Mouse (Mus musculus) hindbrain, embryonic 16.5 days (tissue): ENCODE results near the gene Lrrc23. TPM values are rescaled to one million over a fixed set of nuclear protein-coding genes. Genes with fewer than 3 reads are reported as not detected.

Experiments used
- ATAC-seq: fragments of 200-750 bp; cut with Nextera tagmentation; 2 replicates; pipeline ENCODE4 v1.8.0; 2017; ENCODE audit warnings: moderate TSS enrichment, moderate library complexity
- H3K27ac ChIP-seq: fragments of 300-500 bp; sonication (generic); 2 replicates; pipeline ENCODE4 v1.5.1; 2014; ENCODE audit warnings: low read depth, mild to moderate bottlenecking, control low read depth, low read length, moderate library complexity
- H3K27me3 ChIP-seq: fragments of 300-500 bp; sonication (generic); replicated peaks from 2 replicates; pipeline ENCODE4 v1.6.1; 2014; ENCODE audit warnings: low read length; ENCODE audit not compliant: control insufficient read depth, insufficient read depth
- H3K36me3 ChIP-seq: fragments of 300-500 bp; sonication (generic); 2 replicates; pipeline ENCODE4 v1.6.1; 2014; ENCODE audit warnings: mild to moderate bottlenecking, low read length, moderate library complexity, mixed read lengths; ENCODE audit not compliant: control insufficient read depth, insufficient read depth
- H3K4me1 ChIP-seq: fragments of 300-500 bp; sonication (generic); 2 replicates; pipeline ENCODE4 v1.6.1; 2014; ENCODE audit warnings: low read depth, low read length; ENCODE audit not compliant: control insufficient read depth, insufficient read depth
- H3K4me2 ChIP-seq: fragments of 300-500 bp; sonication (generic); 2 replicates; pipeline ENCODE4 v1.6.1; 2014; ENCODE audit warnings: mild to moderate bottlenecking, low read length, control low read depth, moderate library complexity
- H3K4me3 ChIP-seq: fragments of 300-500 bp; sonication (generic); 2 replicates; pipeline ENCODE4 v1.5.1; 2014; ENCODE audit warnings: mild to moderate bottlenecking, low read length, control low read depth, moderate library complexity
- H3K9ac ChIP-seq: fragments of 300-500 bp; sonication (generic); 2 replicates; pipeline ENCODE4 v1.6.1; 2014; ENCODE audit warnings: low read depth, mild to moderate bottlenecking, control low read depth, low read length, moderate library complexity
- H3K9me3 ChIP-seq: fragments of 300-500 bp; sonication (generic); 2 replicates; pipeline ENCODE4 v1.6.1; 2014; ENCODE audit warnings: mild to moderate bottlenecking, low read length, moderate library complexity; ENCODE audit not compliant: control insufficient read depth
- WGBS: fragments of 180-500 bp; shearing (Covaris S2); extraction: QIAGEN DNeasy Blood & Tissue Kit; methylation state at CpG from one replicate; pipeline ENCODE4 v1.1.7; 2014; 5-methylcytosine and 5-hydroxymethylcytosine counted together
- polyA plus RNA-seq: library from polyadenylated mRNA; unstranded; fragments of >200 nt; fragmentation: Nextera tagmentation; extraction: Ambion mirVana; gene quantifications from 2 replicates; pipeline ENCODE4 v1.2.1, GENCODE M21; 2015

The Lrrc23 gene
- polyA plus RNA-seq, result 4.0 and 5.3 TPM in 2 replicates

DNA sequence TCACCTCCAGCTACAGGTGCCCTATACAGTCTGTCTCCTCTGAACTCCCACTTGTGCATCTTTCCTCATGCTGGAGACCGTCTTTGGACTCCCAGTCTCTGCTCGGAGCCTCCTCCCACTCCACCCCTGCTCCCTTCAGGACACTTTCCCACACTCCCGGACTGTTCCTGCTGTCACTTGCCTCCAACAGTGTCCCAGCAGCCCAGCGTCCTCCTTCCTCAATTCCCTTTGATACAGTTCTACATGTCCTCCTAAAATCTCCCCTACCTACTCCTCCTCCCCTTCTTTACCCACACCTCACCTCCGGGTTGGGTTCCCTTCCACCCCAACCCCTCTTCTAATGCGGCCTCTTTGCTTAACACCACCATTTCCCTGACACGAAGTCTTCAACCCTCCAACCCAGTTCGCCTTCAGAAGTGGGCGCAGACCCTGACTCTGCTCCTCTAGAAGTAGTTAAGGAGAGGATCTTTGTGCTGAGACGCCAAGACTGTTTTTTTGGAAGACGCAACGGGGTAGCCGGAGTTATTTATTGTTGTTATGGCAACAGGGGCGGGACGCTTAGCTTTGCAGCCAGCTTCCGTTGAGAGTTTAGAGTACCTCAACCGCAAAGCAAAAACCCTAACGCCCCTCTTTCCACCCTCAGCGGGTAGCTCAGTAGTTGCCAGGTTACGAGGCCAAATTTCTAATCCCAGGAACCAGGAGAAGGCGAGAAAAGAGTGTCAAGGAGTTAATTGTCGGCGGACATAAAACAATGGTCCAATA lies at the start of gene Lrrc23:
TSS of gene Lrrc23 (minus strand) at position 506 of the 762 bp plus-strand sequence.
- Histone ChIP-seq H3K27ac (0 out of 2 replicates have a peak within 1 kb of the TSS, but pooled peaks have one; percentile 11), H3K4me2 (peak within 1 kb of the TSS; percentile 62), H3K4me1 (peaks cover 8% of the 10 kb centered on the region), H3K4me3 (peak within 1 kb of the TSS; percentile 40), H3K27me3 (no peaks in the 10 kb centered on the region), H3K9ac (peak within 1 kb of the TSS; percentile 39; the same call in 1 of the 2 replicates), H3K9me3 (no peaks in the 10 kb centered on the region), H3K36me3 (no peaks in the 10 kb centered on the region)
- WGBS, result 2% methylated on average over 23 of the region's 23 CpGs
- ATAC-seq, result peak; percentile 53

DNA sequence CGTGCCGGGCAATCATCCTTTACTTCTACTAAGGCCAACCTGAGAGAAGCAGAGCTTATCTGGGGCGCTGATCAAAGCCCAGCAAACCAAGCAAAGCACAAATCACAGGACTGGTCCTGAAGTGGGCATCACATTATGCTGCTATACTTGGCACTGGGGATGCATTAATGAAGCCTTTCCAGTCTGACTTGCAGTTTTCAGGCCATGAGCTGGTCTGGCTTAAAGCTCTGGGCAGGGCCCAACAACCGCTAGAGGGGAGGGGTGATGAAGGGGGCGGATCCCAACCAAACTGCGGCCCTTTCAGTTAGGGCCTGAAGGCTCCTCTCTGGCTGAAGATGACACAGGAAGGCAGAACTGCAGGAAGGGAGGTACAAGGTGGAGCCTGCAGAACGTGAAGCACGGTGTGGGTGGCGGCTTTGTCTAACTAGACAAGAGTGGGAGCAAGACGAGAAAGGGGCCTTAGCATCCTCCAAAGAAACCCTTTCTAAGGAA lies 48.6 kb upstream of the Lrrc23 start:
- Histone ChIP-seq H3K27ac (peak overlapping the region; percentile 57), H3K4me3 (peak overlapping the region; percentile 74), H3K27me3 (no peaks in the 10 kb centered on the region), H3K9ac (peak overlapping the region; percentile 55), H3K36me3 (peaks cover 21% of the 10 kb centered on the region), H3K9me3 (no peaks in the 10 kb centered on the region), H3K4me1 (peaks cover 14% of the 10 kb centered on the region), H3K4me2 (peak overlapping the region; percentile 69)
- no peak for ATAC-seq
- WGBS, result 28% methylated on average over 10 of the region's 10 CpGs

DNA sequence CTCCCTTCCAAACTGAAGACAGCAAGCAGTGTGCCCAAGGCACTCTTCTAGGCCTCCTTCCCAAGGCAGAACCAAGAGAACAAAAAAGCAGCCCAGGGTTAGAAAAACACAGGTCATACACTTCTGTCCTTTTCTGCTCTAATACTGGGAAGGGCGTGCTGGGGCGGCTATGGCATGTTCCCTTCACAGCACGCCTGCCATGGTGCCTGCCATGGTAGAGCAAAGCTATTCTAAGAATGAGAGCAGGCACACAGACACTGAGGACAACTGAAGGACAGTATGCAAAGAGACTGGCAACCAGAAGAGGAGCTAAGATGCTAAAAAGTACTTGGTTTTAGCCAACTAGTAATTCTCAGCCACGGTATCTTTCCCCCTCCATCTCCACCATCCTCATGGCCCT lies 42.5 kb upstream of the Lrrc23 start:
- no peaks in the 10 kb centered on the region for H3K4me1 ChIP-seq
- no peaks in the 10 kb centered on the region for H3K9me3 ChIP-seq
- ATAC-seq, result no peak
- peaks cover 69% of the 10 kb centered on the region for H3K36me3 ChIP-seq
- H3K27ac ChIP-seq, result no peak overlapping the region
- H3K9ac ChIP-seq, result no peak overlapping the region
- H3K27me3 ChIP-seq, result no peaks in the 10 kb centered on the region
- H3K4me3 ChIP-seq, result no peak overlapping the region
- H3K4me2 ChIP-seq, result no peak overlapping the region
- 94% methylated on average over 4 of the region's 4 CpGs for WGBS

DNA sequence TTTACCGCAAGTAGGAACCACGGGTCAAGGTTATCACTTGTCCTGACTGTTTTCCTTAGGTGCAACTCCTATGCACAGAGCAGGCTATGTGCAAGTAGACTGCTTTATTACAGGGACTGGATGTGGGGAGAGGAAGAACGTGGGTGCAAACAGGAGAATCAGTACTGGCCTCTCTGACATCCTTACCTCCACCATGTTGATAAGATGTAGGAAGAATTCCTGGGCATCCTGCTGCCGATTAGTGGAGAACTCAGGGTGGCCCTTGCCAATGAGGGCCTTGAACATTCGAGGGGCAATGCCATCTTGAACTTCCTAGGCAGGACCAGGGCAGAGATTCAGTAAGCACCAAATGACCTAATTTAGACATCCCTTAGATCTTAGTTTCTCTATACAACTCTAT lies 41.4 kb upstream of the Lrrc23 start:
- WGBS, result 97% methylated on average over 5 of the region's 5 CpGs
- Histone ChIP-seq H3K4me3 (no peak overlapping the region), H3K9ac (no peak overlapping the region), H3K4me2 (no peak overlapping the region), H3K27ac (no peak overlapping the region), H3K9me3 (no peaks in the 10 kb centered on the region), H3K36me3 (peaks cover 75% of the 10 kb centered on the region), H3K4me1 (no peaks in the 10 kb centered on the region), H3K27me3 (no peaks in the 10 kb centered on the region)
- no peak for ATAC-seq

DNA sequence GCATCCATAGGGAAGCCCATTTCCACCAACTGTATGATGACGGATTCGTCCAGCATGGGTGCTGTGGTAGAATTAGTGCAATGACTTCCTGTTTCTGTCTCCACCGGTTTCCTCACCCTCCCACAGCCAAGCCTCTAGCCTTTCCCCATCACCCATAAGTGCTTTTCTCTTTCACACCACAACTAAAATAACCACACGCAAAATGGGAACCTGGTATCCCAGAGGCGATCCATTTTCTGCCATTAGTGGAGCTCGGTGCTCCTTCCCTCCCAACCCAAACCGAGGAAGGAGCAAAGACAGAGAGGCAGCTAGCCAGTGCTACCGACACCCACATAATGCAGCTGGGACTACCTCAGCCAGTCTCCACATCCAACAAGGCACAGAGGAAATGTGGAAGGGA lies 38.4 kb upstream of the Lrrc23 start:
- ATAC-seq, result no peak

DNA sequence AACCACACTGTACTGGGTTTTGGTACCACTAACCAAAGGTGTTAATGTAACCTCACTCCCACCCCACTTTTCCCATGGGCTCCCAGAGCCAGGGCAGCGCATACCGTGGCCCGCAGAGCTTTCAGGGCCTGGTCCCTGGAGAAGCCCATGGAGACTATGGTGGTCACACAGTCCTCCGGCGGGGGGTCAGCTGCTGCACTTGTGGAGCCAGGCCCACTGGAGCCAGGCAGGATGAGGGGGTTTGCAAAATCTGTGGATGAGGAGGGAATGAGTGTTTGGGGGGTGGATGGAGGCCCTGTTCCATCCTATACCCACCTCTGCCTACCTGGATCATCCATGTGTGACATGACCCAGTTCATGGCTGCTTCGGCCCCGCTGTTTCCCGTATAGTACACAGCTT lies 38.0 kb upstream of the Lrrc23 start:
- 95% methylated on average over 8 of the region's 8 CpGs for WGBS
- no peaks in the 10 kb centered on the region for H3K9me3 ChIP-seq
- no peak overlapping the region for H3K4me3 ChIP-seq
- H3K27ac ChIP-seq, result no peak overlapping the region
- H3K4me1 ChIP-seq, result peaks cover 11% of the 10 kb centered on the region
- no peak overlapping the region for H3K4me2 ChIP-seq
- peaks cover 51% of the 10 kb centered on the region for H3K36me3 ChIP-seq
- H3K27me3 ChIP-seq, result no peaks in the 10 kb centered on the region
- H3K9ac ChIP-seq, result no peak overlapping the region
- no peak for ATAC-seq

More for the DNA sequence above, 38.4 kb upstream of the Lrrc23 start:
- Histone ChIP-seq H3K9ac (no peak overlapping the region), H3K9me3 (no peaks in the 10 kb centered on the region), H3K4me1 (peaks cover 7% of the 10 kb centered on the region), H3K36me3 (peaks cover 55% of the 10 kb centered on the region), H3K27me3 (no peaks in the 10 kb centered on the region), H3K4me3 (no peak overlapping the region), H3K4me2 (no peak overlapping the region), H3K27ac (no peak overlapping the region)
- WGBS, result 91% methylated on average over 8 of the region's 8 CpGs

DNA sequence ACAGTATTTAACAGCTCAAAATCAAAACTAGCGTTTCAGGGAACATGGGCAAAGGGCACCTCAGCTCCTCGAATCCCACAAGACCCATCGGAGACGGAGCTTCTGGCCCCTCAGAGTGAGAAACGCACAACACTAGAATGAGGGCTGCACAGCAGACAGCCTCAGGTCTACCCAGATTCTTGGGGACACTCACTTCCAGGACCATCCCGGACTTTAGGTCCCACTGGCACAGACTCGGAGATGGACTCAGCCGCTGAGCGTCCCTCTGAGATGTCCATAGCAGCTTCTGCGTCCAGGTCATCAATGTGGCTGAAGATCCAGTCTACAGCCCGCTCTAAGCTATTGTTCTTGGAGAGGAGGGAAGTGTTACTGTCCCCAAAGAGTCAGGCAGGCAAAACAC lies 37.6 kb upstream of the Lrrc23 start:
- Histone ChIP-seq H3K9me3 (no peaks in the 10 kb centered on the region), H3K36me3 (peaks cover 47% of the 10 kb centered on the region), H3K4me2 (no peak overlapping the region), H3K27ac (no peak overlapping the region), H3K9ac (no peak overlapping the region), H3K27me3 (no peaks in the 10 kb centered on the region), H3K4me3 (no peak overlapping the region), H3K4me1 (peaks cover 16% of the 10 kb centered on the region)
- WGBS, result 95% methylated on average over 11 of the region's 11 CpGs
- ATAC-seq, result no peak

DNA sequence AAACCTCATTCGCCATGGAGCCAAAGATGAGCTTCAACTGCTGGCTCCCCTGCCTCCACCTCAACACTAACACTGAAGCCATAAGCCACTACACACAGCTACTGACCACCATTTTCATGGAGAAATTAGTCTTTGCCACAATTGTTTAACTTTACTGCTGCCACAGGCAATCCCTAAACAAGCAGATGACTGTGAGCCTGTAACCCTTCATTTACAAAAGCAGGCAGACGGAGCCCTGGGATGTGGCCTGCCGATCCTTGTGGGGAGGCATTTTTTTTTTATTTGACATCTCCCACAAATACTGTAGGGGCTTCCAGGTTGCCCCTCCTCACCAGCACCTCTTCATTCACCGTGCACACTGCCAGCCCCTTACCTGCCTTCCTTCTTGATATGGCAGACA lies 37.1 kb upstream of the Lrrc23 start:
- peaks cover 19% of the 10 kb centered on the region for H3K4me1 ChIP-seq
- H3K9ac ChIP-seq, result no peak overlapping the region
- H3K36me3 ChIP-seq, result peaks cover 47% of the 10 kb centered on the region
- no peak overlapping the region for H3K27ac ChIP-seq
- no peaks in the 10 kb centered on the region for H3K27me3 ChIP-seq
- no peak overlapping the region for H3K4me2 ChIP-seq
- WGBS, result 90% methylated on average over 4 of the region's 4 CpGs
- H3K4me3 ChIP-seq, result no peak overlapping the region
- ATAC-seq, result no peak
- H3K9me3 ChIP-seq, result no peaks in the 10 kb centered on the region

DNA sequence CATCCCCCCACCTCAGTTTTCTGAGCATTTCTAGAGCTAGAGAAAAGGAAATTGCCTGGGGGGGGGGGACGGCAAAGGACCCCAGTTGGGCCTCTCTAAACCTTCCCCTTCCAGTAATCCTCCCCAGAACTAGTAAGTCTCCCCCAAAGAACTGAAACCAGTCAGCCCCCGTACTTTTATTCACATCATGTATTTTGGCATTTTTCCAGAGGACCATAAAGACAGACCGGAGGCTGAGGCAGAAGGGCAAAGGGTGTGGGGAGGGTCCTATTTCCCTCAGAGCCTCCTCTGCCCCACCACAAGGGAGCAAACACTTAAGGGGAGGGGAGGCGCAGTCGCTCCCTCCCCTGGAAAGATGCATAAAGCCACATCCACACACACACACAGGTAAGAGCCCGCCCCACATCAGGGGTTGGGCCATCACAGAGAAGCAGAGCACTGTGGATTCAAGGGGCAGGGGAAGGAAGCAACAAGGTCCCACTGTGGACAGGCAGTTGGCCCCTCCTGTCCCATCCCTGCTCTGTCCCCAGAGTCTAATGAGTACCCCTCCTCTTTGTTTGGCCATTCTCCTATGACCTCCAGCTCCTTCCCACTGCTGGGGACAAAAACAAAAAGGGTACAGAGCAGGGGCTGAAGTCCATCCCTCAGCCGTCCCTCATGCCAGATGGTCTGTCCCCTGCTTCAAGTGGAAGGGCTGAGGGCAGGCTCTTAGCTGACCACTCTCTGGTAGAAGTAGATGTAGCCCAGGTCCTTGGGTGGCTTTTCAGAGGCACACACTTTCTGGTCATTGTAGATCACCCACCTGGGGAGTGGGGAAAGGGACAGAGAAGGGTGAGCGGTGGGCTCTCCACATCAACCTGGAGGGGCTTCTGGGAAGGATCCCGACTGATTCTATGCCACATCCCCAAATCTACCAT lies 35.6 kb upstream of the Lrrc23 start:
- Histone ChIP-seq H3K4me2 (no peak overlapping the region), H3K27ac (0 out of 2 replicates have a peak overlapping the region, but pooled peaks have one; percentile 5), H3K9ac (no peak overlapping the region), H3K27me3 (no peaks in the 10 kb centered on the region), H3K36me3 (peaks cover 39% of the 10 kb centered on the region), H3K9me3 (no peaks in the 10 kb centered on the region), H3K4me1 (peaks cover 19% of the 10 kb centered on the region), H3K4me3 (no peak overlapping the region)
- 70% methylated on average over 9 of the region's 9 CpGs for WGBS
- no peak for ATAC-seq
